Mouse (Mus musculus) lung, embryonic 14.5 days (tissue): Measurements from ENCODE around the gene Gm43720. TPM values are rescaled to one million over a fixed set of nuclear protein-coding genes. Genes with fewer than 3 reads are reported as not detected.

ENCODE experiments used
- ATAC-seq: fragments of 200-750 bp; cut with Nextera tagmentation; 2 replicates; pipeline ENCODE4 v1.8.0; 2017; ENCODE audit warnings: mild to moderate bottlenecking, moderate TSS enrichment, moderate library complexity; ENCODE audit not compliant: insufficient read depth
- DNase-seq: peaks from one replicate; pipeline ENCODE4 v3.0.0-alpha.2; 2015
- H3K27ac ChIP-seq: fragments of 300-500 bp; sonication (generic); 2 replicates; pipeline ENCODE4 v1.5.1; 2014; ENCODE audit warnings: low read depth, mild to moderate bottlenecking, moderate library complexity
- H3K27me3 ChIP-seq: fragments of 300-500 bp; sonication (generic); 2 replicates; pipeline ENCODE4 v1.6.1; 2014; ENCODE audit warnings: low read length, control low read depth; ENCODE audit not compliant: insufficient read depth
- H3K36me3 ChIP-seq: fragments of 300-500 bp; sonication (generic); 2 replicates; pipeline ENCODE4 v1.6.1; 2014; ENCODE audit warnings: control low read depth; ENCODE audit not compliant: insufficient read depth
- H3K4me1 ChIP-seq: fragments of 300-500 bp; sonication (generic); 2 replicates; pipeline ENCODE4 v1.6.1; 2014; ENCODE audit warnings: antibody characterized with exemption, control low read depth; ENCODE audit not compliant: insufficient read depth
- H3K4me2 ChIP-seq: fragments of 300-500 bp; sonication (generic); 2 replicates; pipeline ENCODE4 v1.6.1; 2014; ENCODE audit warnings: mild to moderate bottlenecking
- H3K4me3 ChIP-seq: fragments of 300-500 bp; sonication (generic); 2 replicates; pipeline ENCODE4 v1.5.1; 2014; ENCODE audit warnings: low read depth, low read length
- H3K9ac ChIP-seq: fragments of 300-500 bp; sonication (generic); 2 replicates; pipeline ENCODE4 v1.6.1; 2014
- H3K9me3 ChIP-seq: fragments of 300-500 bp; sonication (generic); 2 replicates; pipeline ENCODE4 v1.6.1; 2016; ENCODE audit warnings: low read depth, low read length, control low read depth
- CTCF ChIP-seq: IDR thresholded peaks from 2 replicates; pipeline ENCODE4 v1.5.1; 2016; ENCODE audit warnings: antibody characterized with exemption, low read depth
- WGBS: fragments of 180-500 bp; shearing (Covaris S2); extraction: QIAGEN DNeasy Blood & Tissue Kit; methylation state at CpG from one replicate; pipeline ENCODE4 v1.1.7; 2014; 5-methylcytosine and 5-hydroxymethylcytosine counted together
- polyA plus RNA-seq: library from polyadenylated mRNA; unstranded; fragments of >200 nt; fragmentation: Nextera tagmentation; extraction: Ambion mirVana; gene quantifications from 2 replicates; pipeline ENCODE4 v1.2.1, GENCODE M21; 2014

Gene Gm43720
- polyA plus RNA-seq, 1 experiment from 2014 or later, result 0.12 TPM

DNA sequence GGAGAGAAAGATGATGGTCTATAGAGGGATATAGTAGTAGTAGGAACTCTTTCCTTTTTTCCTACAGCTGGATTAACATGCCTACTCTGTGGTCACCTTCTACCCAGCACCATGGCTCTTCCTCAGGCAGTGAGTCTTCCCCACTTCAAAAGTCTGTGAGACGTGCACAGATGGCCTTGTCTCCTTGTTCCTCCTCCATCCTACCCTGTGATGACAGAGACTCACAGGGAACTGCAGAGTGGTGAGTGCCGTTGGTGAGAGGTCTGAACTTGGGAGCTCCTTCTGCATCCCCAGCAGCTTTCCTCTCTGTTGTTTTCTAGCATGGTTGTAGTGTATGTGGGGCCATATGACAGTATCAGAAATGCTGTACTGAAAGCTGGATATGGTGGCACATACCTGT is 2.0 kb upstream of the Gm43720 start:
- no peak overlapping the region for H3K4me3 ChIP-seq

GRCm38 (mm10) chr5:138280829-138281228 is 1.1 kb upstream of the Gm43720 start:
- no peak for TF ChIP-seq CTCF
- no peak for ATAC-seq
- WGBS, result 89% methylated on average over 15 of the region's 15 CpGs

More for the DNA sequence above, 2.0 kb upstream of the Gm43720 start:
- TF ChIP-seq CTCF, result no peak
- whole genome bisulfite sequencing, result 70% methylated on average over 2 of the region's 2 CpGs
- no peak overlapping the region for H3K9ac ChIP-seq
- ATAC-seq (no peak), DNase-seq (no peak)
- H3K27me3 ChIP-seq, result no peaks in the 10 kb centered on the region; the same call in 1 of the 2 replicates
- H3K27ac ChIP-seq, result no peak overlapping the region
- H3K36me3 ChIP-seq, result peaks cover 5% of the 10 kb centered on the region; the same call in 1 of the 2 replicates
- peaks cover 5% of the 10 kb centered on the region for H3K4me1 ChIP-seq
- H3K4me2 ChIP-seq, result no peak overlapping the region
- H3K9me3 ChIP-seq, result peaks cover 9% of the 10 kb centered on the region; the same call in 1 of the 2 replicates

DNA sequence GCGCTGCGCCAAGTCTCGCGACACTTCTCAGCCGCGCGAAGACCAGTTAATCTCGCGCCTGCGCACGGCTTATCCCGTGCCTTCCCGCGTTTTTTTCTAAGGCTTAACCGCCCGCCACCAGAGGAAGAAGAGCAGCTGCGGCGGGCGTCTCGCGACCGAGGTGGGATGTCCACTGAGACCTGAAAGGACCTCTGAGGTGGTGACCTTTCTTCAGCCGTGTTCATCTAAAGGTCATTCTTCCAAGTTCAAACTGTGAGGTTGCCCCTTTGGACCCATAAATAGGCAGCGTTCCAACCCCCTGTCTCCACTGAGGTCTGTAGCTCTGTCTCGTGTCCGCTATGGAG is 639 bp upstream of the Gm43720 start:
- Histone ChIP-seq H3K9ac (no peak overlapping the region), H3K4me2 (peak overlapping the region; percentile 66), H3K27me3 (no peaks in the 10 kb centered on the region; the same call in 1 of the 2 replicates), H3K27ac (no peak overlapping the region), H3K4me3 (peak overlapping the region; percentile 60), H3K36me3 (peaks cover 17% of the 10 kb centered on the region; the same call in 1 of the 2 replicates), H3K9me3 (peaks cover 9% of the 10 kb centered on the region; the same call in 1 of the 2 replicates), H3K4me1 (peaks cover 8% of the 10 kb centered on the region)
- no peak for TF ChIP-seq CTCF
- WGBS, result 20% methylated on average over 26 of the region's 26 CpGs
- no peak for DNase-seq
- ATAC-seq, result no peak

More at GRCm38 (mm10) chr5:138280829-138281228, 1.1 kb upstream of the Gm43720 start:
- Histone ChIP-seq H3K27me3 (no peaks in the 10 kb centered on the region; the same call in 1 of the 2 replicates), H3K4me3 (no peak overlapping the region), H3K36me3 (peaks cover 15% of the 10 kb centered on the region; the same call in 1 of the 2 replicates), H3K4me1 (peaks cover 7% of the 10 kb centered on the region), H3K4me2 (no peak overlapping the region; the same call in 1 of the 2 replicates), H3K27ac (no peak overlapping the region), H3K9ac (no peak overlapping the region), H3K9me3 (peaks cover 9% of the 10 kb centered on the region; the same call in 1 of the 2 replicates)
- DNase-seq, result no peak

GRCm38 (mm10) chr5:138277994-138278393 is 1.8 kb downstream of the Gm43720 start:
- peaks cover 20% of the 10 kb centered on the region; the same call in 1 of the 2 replicates for H3K36me3 ChIP-seq
- H3K27ac ChIP-seq, result no peak overlapping the region
- no peaks in the 10 kb centered on the region; the same call in 1 of the 2 replicates for H3K27me3 ChIP-seq
- DNase-seq (no peak), ATAC-seq (no peak)
- no peak overlapping the region for H3K4me3 ChIP-seq
- H3K9ac ChIP-seq, result no peak overlapping the region
- H3K9me3 ChIP-seq, result peaks cover 9% of the 10 kb centered on the region; the same call in 1 of the 2 replicates
- TF ChIP-seq CTCF, result no peak
- H3K4me2 ChIP-seq, result no peak overlapping the region
- H3K4me1 ChIP-seq, result peaks cover 8% of the 10 kb centered on the region
- WGBS, result 81% methylated on average over 7 of the region's 7 CpGs

GRCm38 (mm10) chr5:138275216-138276050 is 4.3 kb downstream of the Gm43720 start:
- WGBS, result 35% methylated on average over 41 of the region's 41 CpGs
- Histone ChIP-seq H3K4me1 (peaks cover 12% of the 10 kb centered on the region), H3K9ac (peak overlapping the region; percentile 16), H3K36me3 (peaks cover 20% of the 10 kb centered on the region; the same call in 1 of the 2 replicates), H3K4me2 (peak overlapping the region; percentile 48), H3K4me3 (peak overlapping the region; percentile 16), H3K27me3 (no peaks in the 10 kb centered on the region), H3K27ac (no peak overlapping the region), H3K9me3 (peaks cover 1% of the 10 kb centered on the region; the same call in 1 of the 2 replicates)
- DNase-seq, result peak; percentile 42
- no peak for TF ChIP-seq CTCF
- ATAC-seq, result no peak

- no peak overlapping the region for H3K27ac ChIP-seq
- peaks cover 20% of the 10 kb centered on the region; the same call in 1 of the 2 replicates for H3K36me3 ChIP-seq
- no peaks in the 10 kb centered on the region for H3K9me3 ChIP-seq
- no peak overlapping the region for H3K4me2 ChIP-seq
- H3K4me1 ChIP-seq, result peaks cover 12% of the 10 kb centered on the region
- DNase-seq (no peak), ATAC-seq (no peak)
- WGBS, result 66% methylated on average over 8 of the region's 8 CpGs
- no peak for TF ChIP-seq CTCF
- H3K27me3 ChIP-seq, result no peaks in the 10 kb centered on the region
- H3K4me3 ChIP-seq, result no peak overlapping the region
- H3K9ac ChIP-seq, result no peak overlapping the region
These were observed 5.6 kb downstream of the Gm43720 start for GRCm38 (mm10) chr5:138274186-138274585.

- DNase-seq, result peak; percentile 62
- H3K9ac ChIP-seq, result peak within 1 kb of the TSS; percentile 32; the same call in 1 of the 2 replicates
- no peak within 1 kb of the TSS for H3K27ac ChIP-seq
- 3% methylated on average over 12 of the region's 12 CpGs for WGBS
- no peak for TF ChIP-seq CTCF
- peak within 1 kb of the TSS; percentile 10; the same call in 1 of the 2 replicates for H3K4me3 ChIP-seq
- ATAC-seq, result peak; percentile 65
- peak within 1 kb of the TSS; percentile 39 for H3K4me2 ChIP-seq
- peaks cover 7% of the 10 kb centered on the region; the same call in 1 of the 2 replicates for H3K4me1 ChIP-seq
- H3K27me3 ChIP-seq, result no peaks in the 10 kb centered on the region
- H3K9me3 ChIP-seq, result no peaks in the 10 kb centered on the region
- peaks cover 20% of the 10 kb centered on the region; the same call in 1 of the 2 replicates for H3K36me3 ChIP-seq
These were observed 7.3 kb downstream of the Gm43720 start, which contains the start of gene Gal3st4 for GRCm38 (mm10) chr5:138272409-138272923. Gal3st4 (minus strand) TSS chr5:138272840.
